Mouse (Mus musculus): Measurements from ENCODE around the gene Cops4. TPM values are rescaled to one million over a fixed set of nuclear protein-coding genes. Genes with fewer than 3 reads are reported as not detected.

Gene Cops4
- total RNA-seq, 2 experiments from 2014 or later = 75.6 to 77.3 TPM

DNA sequence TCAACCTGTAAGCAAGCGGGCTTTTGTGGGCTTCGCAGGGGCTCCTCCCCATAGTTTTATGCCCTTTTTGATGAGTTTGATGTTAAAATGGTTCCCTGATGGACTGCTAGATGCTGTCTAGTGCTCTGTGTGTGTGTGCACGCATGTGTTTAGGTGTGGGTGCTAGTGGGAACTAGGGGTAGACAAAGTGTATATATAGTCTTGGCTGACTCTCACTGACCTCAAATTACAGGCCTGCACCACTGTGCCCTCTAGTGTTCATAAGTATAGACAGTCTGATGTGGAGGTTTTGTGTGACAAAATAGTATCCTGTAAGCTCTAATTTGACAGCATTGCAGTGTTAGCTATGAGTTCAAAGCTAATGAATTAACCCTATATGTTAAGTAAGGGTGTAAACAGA lies 18.5 kb downstream of the Cops4 start:
- peak in 1 of 2 experiments; percentile 32 for DNase-seq (ENCODE audit: low spot score in 2 of 2)

GRCm38 (mm10) chr5:100546294-100547080 lies 28.4 kb downstream of the Cops4 start:
- DNase-seq (ENCODE audit: low spot score in 2 of 2) = no peak

DNA sequence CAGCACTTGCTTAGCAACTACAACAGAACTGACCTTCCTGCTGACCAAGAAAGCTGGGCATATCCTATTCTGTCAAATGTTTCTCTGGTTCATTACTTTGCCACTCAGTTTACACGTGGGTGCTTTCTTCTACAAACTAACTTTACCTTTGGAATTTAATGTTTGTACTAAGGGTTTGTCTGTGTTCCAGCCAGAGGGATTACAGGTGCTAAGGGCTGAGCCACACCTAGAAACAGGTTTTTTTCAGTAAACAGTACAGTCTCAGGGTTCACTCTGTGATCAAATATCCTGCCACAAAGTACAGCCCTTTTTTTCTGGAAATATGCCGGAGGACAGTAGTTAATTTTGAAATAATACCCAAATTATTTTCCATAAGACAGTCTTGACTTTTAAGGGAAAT lies 30.1 kb downstream of the Cops4 start:
- DNase-seq (ENCODE audit: low spot score in 2 of 2) = no peak

DNA sequence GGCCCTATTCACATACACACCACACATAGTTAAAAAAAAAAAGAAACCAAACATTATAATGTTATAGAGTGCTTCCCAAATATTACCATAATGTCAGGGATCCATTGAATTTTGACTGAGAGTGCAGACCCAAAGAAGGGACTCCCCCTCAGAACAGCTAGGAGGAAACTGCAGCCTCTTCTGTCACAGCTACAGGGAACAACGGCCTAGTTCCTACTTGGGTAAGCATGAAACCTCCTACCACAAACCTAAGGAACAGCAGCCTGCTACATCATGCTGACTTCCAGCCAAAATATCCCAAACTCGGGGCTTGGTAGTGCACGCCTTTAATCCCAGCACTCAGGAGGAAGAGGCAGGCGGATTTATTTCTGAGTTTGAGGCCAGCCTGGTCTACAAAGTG lies 31.2 kb downstream of the Cops4 start:
- no peak for DNase-seq (ENCODE audit: low spot score in 2 of 2)

DNA sequence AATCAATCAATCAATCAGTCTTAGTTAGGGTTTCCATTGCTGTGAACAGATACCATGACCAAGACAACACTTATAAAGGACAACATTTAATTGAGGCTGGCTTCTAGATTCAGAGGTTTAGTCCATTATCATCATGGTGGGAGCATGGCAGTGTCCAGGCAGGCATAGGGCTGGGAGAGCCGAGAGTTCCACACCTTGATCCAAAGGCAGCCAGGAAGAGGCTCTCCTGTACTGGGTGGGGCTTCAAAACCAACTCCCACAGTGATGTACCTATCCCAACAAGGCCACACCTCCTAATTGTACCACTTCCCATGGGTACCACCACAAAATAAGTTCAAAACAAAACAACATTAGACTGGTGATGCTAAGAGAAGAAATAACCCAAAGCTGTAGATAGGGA lies 32.0 kb downstream of the Cops4 start:
- no peak for DNase-seq (ENCODE audit: low spot score in 2 of 2)

DNA sequence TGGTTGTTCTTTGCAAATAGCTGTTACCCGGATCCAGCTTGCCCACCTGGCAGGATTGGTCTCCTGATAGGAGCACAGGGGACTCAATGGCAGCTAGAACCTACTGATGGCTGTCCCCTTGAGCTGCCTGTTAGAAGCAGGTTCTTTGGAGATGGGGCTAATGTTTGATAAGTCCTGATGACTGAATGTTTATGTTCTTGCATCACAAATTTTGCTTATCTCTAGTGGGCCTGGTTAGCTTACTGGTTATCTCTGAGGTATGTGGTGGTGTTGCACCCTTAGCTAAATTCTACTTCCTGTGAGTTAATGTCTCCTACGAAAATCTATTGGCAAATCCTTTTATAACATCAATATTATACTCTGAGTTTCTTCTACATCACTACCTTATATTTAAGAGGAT lies 33.8 kb downstream of the Cops4 start:
- no peak for DNase-seq (ENCODE audit: low spot score in 2 of 2)

GRCm38 (mm10) chr5:100553426-100553825 lies 35.3 kb downstream of the Cops4 start:
- DNase-seq (ENCODE audit: low spot score in 2 of 2) = no peak

DNA sequence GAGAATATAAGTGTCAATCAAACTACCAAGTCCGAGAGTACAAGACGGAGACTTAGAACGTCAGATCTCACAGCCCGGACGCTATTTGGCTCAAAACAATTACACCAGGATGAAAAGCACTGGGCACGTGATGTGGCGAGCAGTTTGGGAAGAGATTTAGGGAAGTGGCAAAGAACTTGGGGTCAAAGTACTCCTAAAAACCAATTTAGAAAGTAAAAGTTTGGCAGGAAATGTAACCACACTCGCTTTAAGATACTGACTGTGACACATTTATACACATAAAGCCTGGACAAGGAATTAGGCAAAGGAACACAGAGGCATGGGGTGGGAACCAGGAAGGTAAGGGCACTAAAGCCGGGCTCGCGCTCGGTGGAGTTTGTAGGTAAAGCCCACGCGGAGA lies 38.9 kb downstream of the Cops4 start:
- DNase-seq (ENCODE audit: low spot score in 2 of 2) = no peak

GRCm38 (mm10) chr5:100557537-100557936 lies 39.4 kb downstream of the Cops4 start:
- DNase-seq (ENCODE audit: low spot score in 2 of 2) = no peak

DNA sequence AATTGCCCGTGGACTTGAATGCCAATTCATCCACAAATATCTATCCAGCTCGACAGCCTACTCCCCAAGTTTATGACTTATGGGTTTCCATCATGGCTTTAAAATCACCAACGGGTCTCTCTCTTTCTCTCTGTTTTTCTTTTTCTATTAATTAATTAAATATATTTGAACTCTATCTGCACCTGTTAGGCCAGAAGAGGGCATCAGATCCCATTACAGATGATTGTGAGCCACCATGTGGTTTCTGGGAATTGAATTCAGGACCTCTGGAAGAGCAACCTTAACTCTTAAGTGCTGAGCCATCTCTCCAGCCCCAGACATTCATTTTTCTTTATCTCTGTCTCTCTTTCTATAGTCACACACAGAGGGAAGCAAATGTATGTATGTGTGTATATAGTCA lies 40.7 kb downstream of the Cops4 start:
- DNase-seq (ENCODE audit: low spot score in 2 of 2) = no peak

DNA sequence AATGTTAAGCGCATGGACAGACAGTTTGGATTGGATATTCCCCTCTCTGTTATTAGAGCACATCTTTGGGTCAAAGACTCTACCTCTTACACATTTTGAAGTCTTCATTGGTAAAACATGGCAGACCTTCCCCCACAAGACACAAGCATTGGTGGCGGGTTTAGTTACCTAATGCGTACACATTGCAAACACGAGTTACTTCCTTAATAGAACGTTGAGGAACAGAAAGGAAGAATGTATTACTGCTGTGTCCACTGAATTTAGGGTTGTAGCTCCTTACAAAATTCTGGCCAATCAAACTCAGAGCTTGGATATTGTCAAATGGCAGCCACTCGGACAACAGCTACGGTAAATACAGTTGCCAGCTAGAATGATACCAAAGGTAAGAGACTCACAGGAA lies 41.2 kb downstream of the Cops4 start:
- no peak for DNase-seq (ENCODE audit: low spot score in 2 of 2)

- no peak for DNase-seq (ENCODE audit: low spot score in 2 of 2)
These were observed 44.6 kb downstream of the Cops4 start for GRCm38 (mm10) chr5:100562702-100563101.

GRCm38 (mm10) chr5:100566798-100567197 lies 48.7 kb downstream of the Cops4 start:
- no peak for DNase-seq (ENCODE audit: low spot score in 2 of 2)

DNA sequence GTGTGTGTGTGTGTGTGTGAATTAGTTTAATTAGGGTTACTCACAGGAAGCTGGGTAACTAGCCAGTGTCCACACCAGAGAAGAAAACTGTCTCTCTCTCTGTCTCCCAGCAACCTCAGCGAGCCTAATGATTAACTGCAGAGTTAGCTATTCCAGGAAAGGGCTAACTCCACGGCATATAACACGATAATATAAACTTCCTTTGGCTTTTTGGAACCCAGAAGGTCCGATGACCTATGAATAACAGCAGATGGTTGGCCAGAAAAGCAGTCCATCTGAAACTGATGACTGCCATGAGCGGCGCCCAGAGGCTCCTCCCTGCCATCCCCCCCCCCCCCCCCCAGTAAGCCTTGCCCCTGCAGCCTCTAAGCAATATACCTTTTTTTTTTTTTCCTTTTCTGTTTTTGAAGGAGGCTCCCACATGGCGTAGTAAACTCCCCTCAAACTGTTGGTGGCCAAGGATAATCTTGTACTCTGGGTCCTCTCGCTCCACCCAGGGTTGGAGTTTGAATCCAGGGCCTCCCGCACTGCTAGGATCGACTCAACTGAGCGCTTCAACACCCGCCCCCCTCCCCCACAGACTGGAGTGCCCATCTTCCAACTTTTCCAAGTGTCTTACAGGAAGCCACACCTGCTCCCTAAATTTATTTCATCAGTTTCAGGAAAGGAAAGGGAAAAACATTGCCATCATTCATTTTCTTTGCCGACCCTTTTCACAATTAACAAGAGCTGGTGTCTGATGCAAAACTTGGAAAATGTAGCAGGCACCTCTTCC lies 49.3 kb downstream of the Cops4 start:
- no peak for DNase-seq (ENCODE audit: low spot score in 2 of 2)

- DNase-seq (ENCODE audit: low spot score in 2 of 2) = no peak
These were observed 50.1 kb downstream of the Cops4 start for GRCm38 (mm10) chr5:100568177-100568576.

DNA sequence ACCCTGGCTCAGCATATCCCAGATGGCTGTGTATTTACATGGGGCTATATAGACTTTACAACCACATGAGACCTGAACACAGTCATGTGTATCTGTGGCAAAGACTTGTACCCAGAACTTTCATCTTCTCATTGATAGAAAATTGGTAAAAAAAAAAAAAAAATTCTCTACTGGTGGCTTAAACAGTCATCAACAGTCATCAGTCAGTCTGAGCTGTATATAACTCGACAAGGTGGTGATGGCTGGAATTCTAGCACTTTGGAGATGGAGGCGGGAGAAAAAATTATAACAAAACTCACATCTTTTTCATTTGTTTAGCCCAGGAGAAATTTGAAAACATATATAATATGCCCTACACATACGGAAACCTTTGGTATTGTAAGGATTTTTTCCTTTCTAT lies 50.7 kb downstream of the Cops4 start:
- no peak for DNase-seq (ENCODE audit: low spot score in 2 of 2)

DNA sequence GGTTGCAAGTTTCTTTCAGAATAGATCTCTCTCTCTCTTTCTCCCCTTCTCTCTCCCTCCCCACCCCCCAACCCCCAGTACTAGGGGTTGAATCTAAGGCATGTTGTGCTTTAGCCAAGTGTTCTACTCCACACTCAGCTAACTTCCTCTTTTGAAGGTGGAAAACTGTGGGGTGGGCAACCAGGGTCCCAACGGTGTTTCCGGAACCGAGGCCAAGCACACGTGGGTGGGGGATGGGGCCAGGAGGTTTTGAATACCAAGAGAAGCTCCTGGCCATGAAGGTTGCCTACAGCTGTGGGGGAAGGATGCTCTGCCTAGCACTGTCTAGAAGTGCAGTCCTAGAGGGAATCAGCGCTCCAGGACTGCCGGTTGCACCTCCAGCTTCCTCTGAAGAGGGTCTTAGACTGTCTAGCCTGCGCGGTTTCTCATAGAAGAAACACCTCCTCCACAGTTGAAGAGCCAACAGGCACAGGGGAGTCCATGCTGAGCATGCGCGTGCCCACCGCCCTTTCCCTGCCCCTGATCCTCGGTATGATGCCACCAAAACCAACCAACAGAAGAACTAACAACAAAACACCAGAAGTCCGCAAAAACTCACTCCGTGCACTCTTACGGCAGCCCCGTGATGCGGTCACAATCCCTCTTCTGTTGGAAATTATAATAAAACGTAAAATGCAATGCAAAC lies 51.3 kb downstream of the Cops4 start:
- no peak for DNase-seq (ENCODE audit: low spot score in 2 of 2)

DNA sequence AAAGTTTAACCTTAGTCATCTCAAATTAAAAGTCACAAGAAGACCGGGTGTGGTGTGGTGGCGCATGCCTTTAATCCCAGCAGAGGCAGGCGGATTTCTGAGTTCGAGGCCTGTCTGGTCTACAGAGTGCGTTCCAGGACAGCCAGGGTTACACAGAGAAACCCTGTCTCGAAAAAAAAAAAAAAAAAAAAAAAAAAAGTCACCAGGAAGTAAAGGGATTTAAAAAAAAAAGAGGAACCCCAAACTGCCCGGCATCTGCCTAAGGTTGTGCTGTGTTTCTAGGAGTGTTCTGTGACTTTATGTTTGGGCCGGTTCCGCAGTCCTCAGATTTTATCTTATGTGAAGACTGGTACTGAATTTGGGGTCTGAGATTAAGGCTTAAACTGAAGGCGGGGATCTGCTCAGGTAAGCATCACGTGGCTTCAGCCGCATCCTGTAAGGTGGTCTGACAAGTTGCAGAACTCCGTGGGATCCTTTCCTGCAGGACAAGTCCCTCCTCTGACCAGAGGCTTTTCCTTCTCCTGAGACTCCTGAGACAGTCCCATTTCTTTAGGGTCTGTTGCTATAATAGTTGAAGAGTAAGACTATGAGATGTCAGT lies 52.0 kb downstream of the Cops4 start:
- no peak for DNase-seq (ENCODE audit: low spot score in 2 of 2)

DNA sequence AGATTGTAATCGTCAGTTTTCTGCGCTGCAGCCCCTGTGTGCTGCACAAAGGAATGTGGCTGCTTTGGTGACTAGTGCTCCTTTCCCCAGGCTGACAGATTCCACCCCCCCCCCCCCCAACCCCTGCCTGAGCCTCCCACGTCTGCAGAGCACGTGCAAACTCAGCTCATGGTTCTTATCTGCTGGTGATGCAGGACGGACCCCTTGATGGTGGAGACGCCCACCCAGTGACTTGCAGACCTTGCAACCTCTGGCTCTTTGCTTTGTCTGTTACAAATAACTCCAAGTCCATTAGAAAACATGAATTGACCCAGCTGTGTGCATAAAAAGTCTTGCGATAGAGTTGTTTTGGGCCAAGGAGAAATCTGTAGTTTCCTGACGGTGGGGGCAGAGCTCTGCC lies 52.6 kb downstream of the Cops4 start:
- DNase-seq (ENCODE audit: low spot score in 2 of 2) = no peak

- DNase-seq (ENCODE audit: low spot score in 2 of 2) = no peak
These were observed 54.0 kb downstream of the Cops4 start, which contains the start of gene Plac8 for GRCm38 (mm10) chr5:100572069-100572468. Gene Plac8 (minus strand): TSS chr5:100572245.

- no peak for DNase-seq (ENCODE audit: low spot score in 2 of 2)
These were observed 55.1 kb downstream of the Cops4 start for GRCm38 (mm10) chr5:100573256-100573655.

- no peak for DNase-seq (ENCODE audit: low spot score in 2 of 2)
These were observed 56.7 kb downstream of the Cops4 start for GRCm38 (mm10) chr5:100574771-100575170.
